Mouse (Mus musculus) macrophage (primary cell): ENCODE data around the gene Exoc6. TPM values are rescaled to one million over a fixed set of nuclear protein-coding genes. Genes with fewer than 3 reads are reported as not detected.

ENCODE experiments used
- H3K27ac ChIP-seq: fragments of 350-480 bp; formaldehyde crosslinking; 2 replicates; pipeline ENCODE4 v1.9.0; 2021
- H3K36me3 ChIP-seq: fragments of 350-480 bp; formaldehyde crosslinking; 2 replicates; pipeline ENCODE4 v1.9.0; 2021; ENCODE audit errors: inconsistent target
- H3K4me3 ChIP-seq: fragments of 350-480 bp; formaldehyde crosslinking; 2 replicates; pipeline ENCODE4 v1.9.0; 2021; ENCODE audit errors: inconsistent target
- H3K79me2 ChIP-seq: fragments of 350-480 bp; formaldehyde crosslinking; 2 replicates; pipeline ENCODE4 v1.9.0; 2021; ENCODE audit errors: inconsistent target
- WGBS: methylation state at CpG from one replicate; pipeline ENCODE4 v1.1.7; 2026; ENCODE audit warnings: inconsistent platforms; ENCODE audit not compliant: missing documents; 5-methylcytosine and 5-hydroxymethylcytosine counted together
- polyA plus RNA-seq: library from polyadenylated mRNA; stranded (reverse); fragments of 250-400 nt; gene quantifications from 3 replicates; pipeline ENCODE4 v1.2.4, GENCODE M21; 2018; ENCODE audit warnings: inconsistent platforms

The Exoc6 gene
- polyA plus RNA-seq, 1 experiment from 2014 or later, result 15.2 TPM

GRCm38 (mm10) chr19:37698273-37699160 lies 148.3 kb downstream of the Exoc6 start:
- Histone ChIP-seq H3K79me2 (no peaks in the 10 kb centered on the region), H3K27ac (no peak overlapping the region), H3K36me3 (no peaks in the 10 kb centered on the region), H3K4me3 (no peak overlapping the region)
- 3% methylated on average over 62 of the region's 63 CpGs for WGBS

GRCm38 (mm10) chr19:37699711-37700110 lies 149.5 kb downstream of the Exoc6 start:
- WGBS, result 34% methylated on average over 9 of the region's 9 CpGs
- no peaks in the 10 kb centered on the region for H3K79me2 ChIP-seq
- H3K27ac ChIP-seq, result no peak overlapping the region
- H3K36me3 ChIP-seq, result no peaks in the 10 kb centered on the region
- no peak overlapping the region for H3K4me3 ChIP-seq

GRCm38 (mm10) chr19:37702377-37703076 lies 152.3 kb downstream of the Exoc6 start:
- 51% methylated on average over 21 of the region's 21 CpGs for WGBS
- H3K27ac ChIP-seq, result no peak overlapping the region
- no peaks in the 10 kb centered on the region for H3K36me3 ChIP-seq
- no peaks in the 10 kb centered on the region for H3K79me2 ChIP-seq
- no peak overlapping the region for H3K4me3 ChIP-seq

- H3K4me3 ChIP-seq, result no peak overlapping the region
- no peaks in the 10 kb centered on the region for H3K36me3 ChIP-seq
- H3K79me2 ChIP-seq, result no peaks in the 10 kb centered on the region
- no peak overlapping the region for H3K27ac ChIP-seq
- 0% methylated on average over 3 of the region's 3 CpGs for WGBS
These were observed 153.8 kb downstream of the Exoc6 start for GRCm38 (mm10) chr19:37703902-37704509.

- H3K27ac ChIP-seq, result no peak overlapping the region
- H3K79me2 ChIP-seq, result no peaks in the 10 kb centered on the region
- WGBS, result 84% methylated on average over 5 of the region's 5 CpGs
- H3K4me3 ChIP-seq, result no peak overlapping the region
- no peaks in the 10 kb centered on the region for H3K36me3 ChIP-seq
These were observed 155.5 kb downstream of the Exoc6 start for GRCm38 (mm10) chr19:37705722-37706121.

- Histone ChIP-seq H3K27ac (no peak overlapping the region), H3K4me3 (no peak overlapping the region), H3K36me3 (no peaks in the 10 kb centered on the region), H3K79me2 (no peaks in the 10 kb centered on the region)
- WGBS, result 86% methylated on average over 10 of the region's 10 CpGs
These were observed 164.5 kb downstream of the Exoc6 start for GRCm38 (mm10) chr19:37714681-37715080.

- H3K4me3 ChIP-seq, result no peak overlapping the region
- no peak overlapping the region for H3K27ac ChIP-seq
- no peaks in the 10 kb centered on the region for H3K79me2 ChIP-seq
- H3K36me3 ChIP-seq, result no peaks in the 10 kb centered on the region
- 100% methylated on average over 1 of the region's 1 CpGs for WGBS
These were observed 165.8 kb downstream of the Exoc6 start for GRCm38 (mm10) chr19:37715980-37716379.

GRCm38 (mm10) chr19:37716524-37717175 lies 166.4 kb downstream of the Exoc6 start:
- Histone ChIP-seq H3K4me3 (no peak overlapping the region), H3K27ac (no peak overlapping the region), H3K36me3 (no peaks in the 10 kb centered on the region), H3K79me2 (no peaks in the 10 kb centered on the region)
- 95% methylated on average over 11 of the region's 12 CpGs for WGBS

- no peaks in the 10 kb centered on the region for H3K79me2 ChIP-seq
- WGBS, result 75% methylated on average over 1 of the region's 1 CpGs
- no peak overlapping the region for H3K27ac ChIP-seq
- no peak overlapping the region for H3K4me3 ChIP-seq
- H3K36me3 ChIP-seq, result no peaks in the 10 kb centered on the region
These were observed 168.9 kb downstream of the Exoc6 start for GRCm38 (mm10) chr19:37719166-37719565.

GRCm38 (mm10) chr19:37724591-37724990 lies 174.4 kb downstream of the Exoc6 start:
- Histone ChIP-seq H3K79me2 (no peaks in the 10 kb centered on the region), H3K36me3 (no peaks in the 10 kb centered on the region), H3K4me3 (no peak overlapping the region), H3K27ac (no peak overlapping the region)
- WGBS, result 96% methylated on average over 5 of the region's 5 CpGs

- no peak overlapping the region for H3K27ac ChIP-seq
- WGBS, result 93% methylated on average over 7 of the region's 7 CpGs
- no peaks in the 10 kb centered on the region for H3K79me2 ChIP-seq
- H3K4me3 ChIP-seq, result no peak overlapping the region
- H3K36me3 ChIP-seq, result no peaks in the 10 kb centered on the region
These were observed 176.4 kb downstream of the Exoc6 start for GRCm38 (mm10) chr19:37726585-37726984.

GRCm38 (mm10) chr19:37727366-37727765 lies 177.1 kb downstream of the Exoc6 start:
- Histone ChIP-seq H3K4me3 (no peak overlapping the region), H3K79me2 (no peaks in the 10 kb centered on the region), H3K27ac (no peak overlapping the region), H3K36me3 (no peaks in the 10 kb centered on the region)
- 93% methylated on average over 2 of the region's 2 CpGs for WGBS
